Mouse (Mus musculus) cerebellum, adult 8-10 months (tissue): Measurements from ENCODE around the gene Chil4.

Experiments used
- DNase-seq: peaks from one replicate; pipeline ENCODE4 v3.0.0; 2022

The Chil4 gene

GRCm38 (mm10) chr3:106167464-106167863 lies 51.8 kb downstream of the Chil4 start, which contains the start of gene Chil3:
Chil3 (minus strand) TSS chr3:106167564.
- no peak for DNase-seq

- DNase-seq = no peak
Measured at GRCm38 (mm10) chr3:106154413-106154812, 64.9 kb downstream of the Chil4 start.
